Mouse (Mus musculus) heart, embryonic 12.5 days (tissue): ENCODE results near the gene Slc6a21. TPM values are rescaled to one million over a fixed set of nuclear protein-coding genes. Genes with fewer than 3 reads are reported as not detected.

Experiments
- ATAC-seq: fragments of 200-750 bp; cut with Nextera tagmentation; 2 replicates; pipeline ENCODE4 v1.8.0; 2017; ENCODE audit warnings: moderate TSS enrichment, moderate library complexity; ENCODE audit not compliant: insufficient number of reproducible peaks, low FRiP score
- H3K27ac ChIP-seq: fragments of 300-500 bp; sonication (generic); 2 replicates; pipeline ENCODE4 v1.5.1; 2016; ENCODE audit warnings: mild to moderate bottlenecking, moderate library complexity; ENCODE audit not compliant: poor library complexity, severe bottlenecking
- H3K27me3 ChIP-seq: fragments of 300-500 bp; sonication (generic); replicated peaks from 2 replicates; pipeline ENCODE4 v1.6.1; 2016; ENCODE audit warnings: mild to moderate bottlenecking, moderate library complexity
- H3K36me3 ChIP-seq: fragments of 300-500 bp; sonication (generic); 2 replicates; pipeline ENCODE4 v1.6.1; 2016; ENCODE audit warnings: mild to moderate bottlenecking, moderate library complexity
- H3K4me1 ChIP-seq: fragments of 300-500 bp; sonication (generic); replicated peaks from 2 replicates; pipeline ENCODE4 v1.6.1; 2016; ENCODE audit warnings: mild to moderate bottlenecking
- H3K4me2 ChIP-seq: fragments of 300-500 bp; sonication (generic); 2 replicates; pipeline ENCODE4 v1.6.1; 2016; ENCODE audit warnings: mild to moderate bottlenecking, moderate library complexity
- H3K4me3 ChIP-seq: fragments of 300-500 bp; sonication (generic); 2 replicates; pipeline ENCODE4 v1.5.1; 2016; ENCODE audit warnings: mild to moderate bottlenecking
- H3K9ac ChIP-seq: fragments of 300-500 bp; sonication (generic); 2 replicates; pipeline ENCODE4 v1.6.1; 2016; ENCODE audit warnings: mild to moderate bottlenecking, moderate library complexity
- H3K9me3 ChIP-seq: fragments of 300-500 bp; sonication (generic); replicated peaks from 2 replicates; pipeline ENCODE4 v1.6.1; 2016; ENCODE audit warnings: mild to moderate bottlenecking, moderate library complexity
- WGBS: fragments of 180-500 bp; shearing (Covaris S2); methylation state at CpG from one replicate; pipeline ENCODE4 v1.1.7; 2016; 5-methylcytosine and 5-hydroxymethylcytosine counted together
- polyA plus RNA-seq: library from polyadenylated mRNA; unstranded; fragments of >200 nt; fragmentation: Nextera tagmentation; extraction: Ambion mirVana; gene quantifications from 2 replicates; pipeline ENCODE4 v1.2.1, GENCODE M21; 2016

Gene Slc6a21
- polyA plus RNA-seq, 1 experiment from 2014 or later, result not detected

DNA sequence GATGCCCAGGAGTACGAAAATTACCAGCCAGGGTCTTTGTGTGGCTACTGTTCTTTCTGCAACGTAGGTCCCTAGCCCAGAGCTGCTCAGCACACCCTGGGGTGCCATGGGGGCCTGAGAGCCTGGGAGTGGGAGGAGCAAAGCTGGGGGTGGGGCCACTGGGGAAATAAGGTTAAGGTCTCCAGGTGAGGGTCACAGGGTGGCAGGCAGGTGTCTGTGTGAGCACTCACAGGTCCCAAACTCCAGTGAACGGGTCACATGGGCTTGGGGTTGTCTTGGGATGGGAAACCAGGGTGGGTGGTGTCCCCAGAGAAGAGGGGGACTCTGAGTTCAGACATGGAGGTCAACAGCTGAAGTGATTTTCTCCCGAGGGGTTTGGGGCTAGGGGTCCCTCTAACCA, 60.2 kb downstream of the Slc6a21 start:
- no peaks in the 10 kb centered on the region for H3K9me3 ChIP-seq
- H3K36me3 ChIP-seq, result no peaks in the 10 kb centered on the region
- H3K4me2 ChIP-seq, result peak overlapping the region; percentile 97
- H3K9ac ChIP-seq, result peak overlapping the region; percentile 22; the same call in 1 of the 2 replicates
- no peak for ATAC-seq
- no peak overlapping the region for H3K27ac ChIP-seq
- WGBS, result 14% methylated on average over 4 of the region's 4 CpGs
- H3K27me3 ChIP-seq, result 0 out of 2 replicates have a peak, but pooled peaks cover 7% of the 10 kb centered on the region
- H3K4me3 ChIP-seq, result peak overlapping the region; percentile 61
- H3K4me1 ChIP-seq, result peaks cover 76% of the 10 kb centered on the region

DNA sequence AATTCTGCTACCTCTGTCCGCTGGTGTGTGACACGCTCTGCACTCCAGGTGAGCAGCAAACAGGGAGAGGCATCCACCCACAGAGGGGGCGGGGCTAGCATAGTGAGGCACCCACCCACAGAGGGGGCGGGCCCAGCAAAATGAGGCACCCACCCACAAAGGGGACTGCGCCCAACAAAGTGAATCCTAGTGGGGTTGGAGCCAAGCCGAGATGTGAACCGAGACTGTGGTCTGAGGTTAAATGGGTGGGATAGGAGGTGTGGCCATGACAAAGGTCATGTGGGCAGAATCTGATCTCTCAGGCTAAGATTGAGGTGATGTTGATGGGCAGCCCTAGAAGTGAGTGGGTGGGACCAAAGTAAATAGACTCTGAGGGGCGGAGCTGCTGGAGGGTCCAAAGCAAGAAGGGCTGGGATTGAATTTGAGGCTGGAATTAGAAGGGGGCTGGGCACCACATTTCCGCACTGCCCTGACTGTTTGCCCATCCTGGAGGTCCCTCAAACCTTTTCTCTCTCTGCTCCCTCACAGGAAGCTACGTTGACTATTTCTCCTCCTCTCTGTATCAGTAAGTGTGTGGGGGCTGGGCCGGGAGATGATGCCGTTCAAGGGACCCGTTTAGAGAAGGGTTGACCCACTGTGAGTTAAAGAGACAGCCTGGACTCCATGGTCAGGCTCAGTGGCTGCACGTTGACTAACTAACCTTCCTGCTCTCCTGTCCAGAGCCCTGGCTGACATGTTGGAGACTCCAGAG, 61.0 kb downstream of the Slc6a21 start:
- H3K9me3 ChIP-seq, result no peaks in the 10 kb centered on the region
- 0 out of 2 replicates have a peak overlapping the region, but pooled peaks have one; percentile 22 for H3K9ac ChIP-seq
- peaks cover 70% of the 10 kb centered on the region for H3K4me1 ChIP-seq
- WGBS, result 3% methylated on average over 14 of the region's 14 CpGs
- H3K4me2 ChIP-seq, result peak overlapping the region; percentile 97
- no peak for ATAC-seq
- peak overlapping the region; percentile 61 for H3K4me3 ChIP-seq
- H3K27me3 ChIP-seq, result 0 out of 2 replicates have a peak, but pooled peaks cover 8% of the 10 kb centered on the region
- no peak overlapping the region for H3K27ac ChIP-seq
- no peaks in the 10 kb centered on the region for H3K36me3 ChIP-seq

Other genes with a start within 250 kb of the Slc6a21 start
- gene Prr12, start 224.6 kb upstream of the Slc6a21 start, polyA plus RNA-seq, result 7.1 and 7.2 TPM in 2 replicates
- 43.3 and 45.7 TPM in 2 replicates for gene Nosip, start 215.1 kb upstream of the Slc6a21 start, polyA plus RNA-seq
- 13.6 and 14.0 TPM in 2 replicates for gene Prrg2, start 214.8 kb upstream of the Slc6a21 start, polyA plus RNA-seq
- gene Rcn3, start 185.3 kb upstream of the Slc6a21 start, polyA plus RNA-seq, result 290 and 291 TPM in 2 replicates
- gene Fcgrt, start 173.7 kb upstream of the Slc6a21 start, polyA plus RNA-seq, result 28.1 and 28.3 TPM in 2 replicates
- gene Rps11, start 153.1 kb upstream of the Slc6a21 start, polyA plus RNA-seq, result 1,003 and 1,022 TPM in 2 replicates
- gene Rpl13a, start 148.8 kb upstream of the Slc6a21 start, polyA plus RNA-seq, result 868 and 880 TPM in 2 replicates
- gene Gm45713, start 141.3 kb upstream of the Slc6a21 start, polyA plus RNA-seq, result 0.22 and 0.50 TPM in 2 replicates
- 1.1 and 1.2 TPM in 2 replicates for gene Flt3l, start 141.1 kb upstream of the Slc6a21 start, polyA plus RNA-seq
- 81.3 and 86.2 TPM in 2 replicates for gene Pih1d1, start 123.2 kb upstream of the Slc6a21 start, polyA plus RNA-seq
- 34.9 and 39.6 TPM in 2 replicates for gene Aldh16a1, start 122.9 kb upstream of the Slc6a21 start, polyA plus RNA-seq
- 2.6 and 3.8 TPM in 2 replicates for gene Slc17a7, start 113.6 kb upstream of the Slc6a21 start, polyA plus RNA-seq
- not detected in 2 replicates for gene Gfy, start 97.9 kb upstream of the Slc6a21 start, polyA plus RNA-seq
- 0.40 TPM in 1 of 2 replicates, not detected in the other for gene Pth2, start 96.5 kb upstream of the Slc6a21 start, polyA plus RNA-seq
- 0.62 and 0.70 TPM in 2 replicates for gene Ccdc155, start 72.6 kb upstream of the Slc6a21 start, polyA plus RNA-seq
- 0.99 and 1.5 TPM in 2 replicates for gene Dkkl1, start 65.4 kb upstream of the Slc6a21 start, polyA plus RNA-seq
- gene Tead2, start 61.8 kb upstream of the Slc6a21 start, polyA plus RNA-seq, result 131 and 138 TPM in 2 replicates
- 1.2 and 1.4 TPM in 2 replicates for gene Cd37, start 38.4 kb upstream of the Slc6a21 start, polyA plus RNA-seq
- gene Slc6a16, start 36.4 kb upstream of the Slc6a21 start, polyA plus RNA-seq, result 0.37 TPM in 2 replicates
- 15.2 and 15.4 TPM in 2 replicates for gene Trpm4, start 56.3 kb downstream of the Slc6a21 start, polyA plus RNA-seq
- 25.5 and 26.9 TPM in 2 replicates for gene Hrc, start 57.8 kb downstream of the Slc6a21 start, polyA plus RNA-seq
- gene Ppfia3, start 89.5 kb downstream of the Slc6a21 start, polyA plus RNA-seq, result 2.6 and 3.3 TPM in 2 replicates
- 0.82 and 1.1 TPM in 2 replicates for gene Lin7b, start 93.1 kb downstream of the Slc6a21 start, polyA plus RNA-seq
- gene Snrnp70, start 118.2 kb downstream of the Slc6a21 start, polyA plus RNA-seq, result 169 and 173 TPM in 2 replicates
- 0.41 and 0.52 TPM in 2 replicates for gene Kcna7, start 128.1 kb downstream of the Slc6a21 start, polyA plus RNA-seq
- gene Ntf5, start 136.2 kb downstream of the Slc6a21 start, polyA plus RNA-seq, result 1.8 TPM in 2 replicates
- gene Lhb, start 143.3 kb downstream of the Slc6a21 start, polyA plus RNA-seq, result not detected in 2 replicates
- gene Gys1, start 157.3 kb downstream of the Slc6a21 start, polyA plus RNA-seq, result 115 and 121 TPM in 2 replicates
- 80.7 TPM in 2 replicates for gene Ruvbl2, start 160.6 kb downstream of the Slc6a21 start, polyA plus RNA-seq
- 4,047 and 4,171 TPM in 2 replicates for gene Ftl1, start 182.4 kb downstream of the Slc6a21 start, polyA plus RNA-seq
- gene Bax, start 189.4 kb downstream of the Slc6a21 start, polyA plus RNA-seq, result 139 and 151 TPM in 2 replicates
- 0.87 TPM in 2 replicates for gene Tulp2, start 204.4 kb downstream of the Slc6a21 start, polyA plus RNA-seq
- gene Gm45808, start 209.3 kb downstream of the Slc6a21 start, polyA plus RNA-seq, result not detected in 2 replicates
- gene Dhdh, start 211.3 kb downstream of the Slc6a21 start, polyA plus RNA-seq, result 4.2 and 4.3 TPM in 2 replicates
- gene Nucb1, start 232.9 kb downstream of the Slc6a21 start, polyA plus RNA-seq, result 176 and 185 TPM in 2 replicates
- gene Ppp1r15a, start 248.8 kb downstream of the Slc6a21 start, polyA plus RNA-seq, result 33.7 and 35.2 TPM in 2 replicates
- 0.57 and 0.68 TPM in 2 replicates for gene Plekha4, start 248.8 kb downstream of the Slc6a21 start, polyA plus RNA-seq